Mouse (Mus musculus) testis, adult 2 months (tissue): ENCODE results near the gene Hgd.

Experiments used
- CTCF ChIP-seq: fragments of 200-500 bp; IDR thresholded peaks from 2 replicates; pipeline ENCODE4 v1.5.1; 2012; ENCODE audit warnings: low read depth, mild to moderate bottlenecking, inconsistent platforms, low read length, moderate library complexity; ENCODE audit not compliant: control insufficient read depth, insufficient read depth, insufficient replicate concordance
- POLR2A ChIP-seq: fragments of 200-500 bp; IDR thresholded peaks from 2 replicates; pipeline ENCODE4 v1.6.1; 2012; ENCODE audit warnings: low read depth, mild to moderate bottlenecking, inconsistent platforms, low read length, moderate library complexity; ENCODE audit not compliant: control insufficient read depth

GRCm38 (mm10) chr16:37565117-37565516 is 14.8 kb upstream of the Hgd start:
- TF ChIP-seq CTCF = no peak
- TF ChIP-seq POLR2A = no peak
